Mouse (Mus musculus): ENCODE data around the gene Gba. TPM values are rescaled to one million over a fixed set of nuclear protein-coding genes. Genes with fewer than 3 reads are reported as not detected.

Gene Gba
- 64.0 and 119 TPM in 2 replicates for polyA plus RNA-seq (2012; rRNA removed; ENCODE audit: low replicate concordance)

GRCm38 (mm10) chr3:89202253-89203141 is at the start of gene Gba:
TSS of gene Gba (plus strand) at chr3:89202928.

DNA sequence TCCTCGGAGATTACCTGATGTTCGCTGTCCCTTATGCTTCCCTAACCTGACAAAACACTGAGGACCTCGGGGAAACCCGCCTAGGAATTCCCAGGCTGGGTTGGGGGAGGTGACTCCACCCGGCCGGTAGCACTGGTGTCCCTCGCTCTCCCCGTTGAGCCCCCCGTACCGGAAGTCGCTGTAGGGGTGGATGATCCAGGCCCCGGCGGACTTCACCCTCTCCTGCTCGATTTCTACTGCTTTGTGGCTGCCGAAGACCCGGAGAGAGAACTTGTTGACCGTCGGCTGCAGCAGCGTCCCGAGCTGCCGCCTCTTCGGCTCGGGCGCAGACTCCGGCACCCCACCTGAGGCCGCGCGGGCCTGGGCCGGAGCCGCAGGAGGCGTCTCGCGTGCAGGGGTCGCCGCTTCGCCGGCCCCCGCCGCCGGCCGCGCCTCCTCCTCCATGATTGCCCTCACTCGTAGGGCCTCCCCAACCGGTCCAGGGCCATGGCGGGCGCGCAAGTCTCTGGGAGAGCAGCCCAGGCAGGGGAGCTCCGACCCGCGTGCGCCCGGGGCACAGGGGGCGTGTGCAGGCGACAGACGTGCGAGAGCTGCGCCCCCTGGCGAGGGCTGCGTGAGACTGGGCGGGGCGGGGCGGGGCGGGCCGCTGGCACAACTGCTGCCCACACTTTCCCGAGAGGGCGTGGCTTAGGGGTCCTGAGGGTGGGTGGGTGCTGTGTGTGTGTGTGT is 42.9 kb upstream of the Gba start, which contains the start of gene Hcn3:
Gene Hcn3, minus strand, starts transcription at position 581 of the 729 bp plus-strand sequence.

GRCm38 (mm10) chr3:89164506-89165267 is 38.0 kb upstream of the Gba start, which contains the start of gene Clk2:
TSS of gene Clk2 (plus strand) at chr3:89164795.

DNA sequence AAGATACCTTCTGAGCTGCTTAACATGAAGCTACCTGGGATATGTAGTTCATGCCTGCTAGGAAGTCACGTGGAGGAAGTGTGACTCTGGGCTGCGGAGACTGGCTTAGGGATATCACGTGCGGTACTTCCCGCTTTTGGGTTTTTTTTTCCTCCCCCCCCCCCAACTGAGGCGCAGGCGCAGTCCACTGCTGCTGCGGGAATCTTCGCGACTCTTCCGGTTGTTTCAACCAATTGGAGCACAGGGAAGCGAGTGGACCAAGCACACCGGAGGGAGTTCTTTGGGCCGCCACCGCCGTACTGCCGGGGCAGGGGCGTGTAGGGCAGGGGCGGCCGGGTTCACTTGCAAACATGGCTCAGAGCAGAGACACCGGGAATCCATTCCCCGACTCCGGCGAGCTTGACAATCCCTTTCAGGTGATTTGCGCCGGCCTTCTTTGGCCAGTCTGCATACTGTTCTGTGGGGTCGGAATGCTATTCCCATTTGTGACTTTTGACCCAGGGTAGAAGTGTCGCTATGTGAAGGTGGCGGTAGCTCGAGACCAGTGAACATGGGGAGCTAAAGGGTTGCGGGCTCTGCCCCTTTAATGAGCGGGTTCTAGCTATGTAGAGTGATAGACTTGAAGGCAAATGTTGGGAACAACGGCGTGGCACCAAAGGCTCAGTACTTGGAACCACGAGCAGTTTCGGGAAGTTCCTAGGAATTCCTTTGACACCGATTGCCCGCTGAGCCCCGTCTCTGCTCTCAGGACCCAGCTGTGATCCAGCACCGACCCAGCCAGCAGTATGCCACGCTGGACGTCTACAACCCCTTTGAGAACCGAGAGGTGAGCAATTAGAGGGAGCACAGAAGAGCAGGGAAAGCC is 25.3 kb upstream of the Gba start, which contains the start of gene Scamp3:
Gene Scamp3, plus strand, starts transcription at position 232 of the 865 bp plus-strand sequence.

DNA sequence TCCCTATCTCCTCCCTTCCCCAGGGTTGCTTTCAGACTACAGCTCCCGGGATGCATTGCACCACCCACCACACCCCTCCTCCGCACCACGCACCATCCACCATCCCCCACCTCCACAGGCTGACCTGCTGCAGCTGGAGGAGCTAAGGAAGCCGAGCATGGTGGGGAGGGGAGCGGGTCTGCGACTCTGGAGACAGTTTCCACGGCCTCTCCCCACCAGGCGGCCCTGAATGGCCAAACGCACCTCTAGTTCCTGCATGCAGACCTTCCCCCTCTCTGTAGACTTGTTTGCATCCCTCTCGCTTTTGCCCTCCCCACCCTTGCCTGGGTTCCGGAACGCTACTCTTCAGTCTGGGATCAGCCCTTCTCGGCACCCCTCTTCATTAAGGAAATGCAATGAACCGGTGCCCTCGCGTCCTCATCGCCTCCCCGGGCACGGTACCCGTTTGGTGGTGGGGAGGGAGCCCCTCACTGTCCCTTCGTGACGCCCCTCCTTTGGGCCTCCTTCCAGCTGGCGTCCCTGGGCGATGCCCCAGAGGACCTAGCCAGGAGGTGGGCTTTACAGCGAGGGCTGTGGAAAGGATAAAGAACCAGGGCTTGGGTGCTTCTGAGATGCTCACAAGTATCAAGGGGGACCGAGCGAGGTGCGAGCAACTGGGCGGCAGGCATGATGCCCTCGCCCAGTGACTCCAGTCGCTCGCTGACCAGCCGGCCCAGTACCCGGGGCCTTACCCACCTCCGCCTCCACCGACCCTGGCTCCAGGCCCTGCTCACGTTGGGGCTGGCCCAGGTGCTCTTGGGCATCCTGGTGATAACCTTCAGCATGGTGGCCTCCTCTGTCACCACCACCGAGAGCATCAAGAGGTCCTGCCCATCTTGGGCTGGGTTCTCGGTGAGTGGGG is 19.4 kb upstream of the Gba start, which contains the start of gene Fam189b:
Gene Fam189b, plus strand, starts transcription at position 86 of the 901 bp plus-strand sequence.

GRCm38 (mm10) chr3:89214681-89215411 is 12.1 kb downstream of the Gba start, which contains the start of gene Thbs3:
TSS of gene Thbs3 (plus strand) at chr3:89215180.

GRCm38 (mm10) chr3:89226900-89227299 is 24.2 kb downstream of the Gba start, which contains the start of gene Mtx1:
TSS of gene Mtx1 (minus strand) at chr3:89227088.

DNA sequence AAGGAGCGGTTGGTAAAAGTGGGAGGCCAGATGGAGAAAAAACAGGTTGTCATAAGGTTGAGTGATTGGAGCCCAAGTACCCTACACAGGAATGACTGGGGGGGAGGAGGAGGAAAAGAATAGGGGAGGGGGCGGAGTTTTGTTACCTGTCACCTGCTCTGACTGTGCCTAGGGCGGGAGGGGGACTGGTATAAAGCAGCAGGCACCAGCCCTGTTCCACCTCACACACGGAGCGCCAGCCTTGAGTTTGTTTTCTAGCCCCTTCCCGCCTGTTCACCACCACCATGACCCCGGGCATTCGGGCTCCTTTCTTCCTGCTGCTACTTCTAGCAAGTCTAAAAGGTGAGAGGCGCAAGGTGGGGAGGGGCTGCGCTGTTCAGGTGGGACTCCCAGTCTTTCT is 26.1 kb downstream of the Gba start, which contains the start of gene Muc1:
Gene Muc1, plus strand, starts transcription at position 222 of the 400 bp plus-strand sequence.

DNA sequence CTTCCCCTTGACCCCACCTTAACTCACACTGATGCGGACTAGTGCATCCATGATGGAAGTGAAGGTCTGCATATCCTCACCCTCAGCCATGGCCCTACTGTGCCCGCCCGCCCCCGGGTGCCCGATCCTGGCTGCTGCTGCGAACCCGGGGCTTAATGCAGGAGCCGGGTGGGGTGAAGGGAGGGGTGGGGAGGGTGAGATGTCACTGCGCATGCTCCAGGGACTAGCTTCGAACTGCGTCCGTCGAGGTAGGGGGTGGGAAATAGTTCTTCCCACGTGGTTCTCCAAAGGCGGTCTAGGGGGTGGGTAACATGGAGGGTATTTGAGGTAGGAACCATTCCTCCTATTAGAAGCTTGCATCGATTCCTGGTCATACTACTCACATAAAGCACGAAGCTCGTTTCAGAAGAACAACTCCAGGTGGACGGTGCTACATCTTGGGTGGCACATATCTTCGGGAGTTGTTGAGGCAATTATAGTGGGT is 43.0 kb downstream of the Gba start, which contains the start of gene Krtcap2:
Gene Krtcap2, plus strand, starts transcription at position 279 of the 484 bp plus-strand sequence.

DNA sequence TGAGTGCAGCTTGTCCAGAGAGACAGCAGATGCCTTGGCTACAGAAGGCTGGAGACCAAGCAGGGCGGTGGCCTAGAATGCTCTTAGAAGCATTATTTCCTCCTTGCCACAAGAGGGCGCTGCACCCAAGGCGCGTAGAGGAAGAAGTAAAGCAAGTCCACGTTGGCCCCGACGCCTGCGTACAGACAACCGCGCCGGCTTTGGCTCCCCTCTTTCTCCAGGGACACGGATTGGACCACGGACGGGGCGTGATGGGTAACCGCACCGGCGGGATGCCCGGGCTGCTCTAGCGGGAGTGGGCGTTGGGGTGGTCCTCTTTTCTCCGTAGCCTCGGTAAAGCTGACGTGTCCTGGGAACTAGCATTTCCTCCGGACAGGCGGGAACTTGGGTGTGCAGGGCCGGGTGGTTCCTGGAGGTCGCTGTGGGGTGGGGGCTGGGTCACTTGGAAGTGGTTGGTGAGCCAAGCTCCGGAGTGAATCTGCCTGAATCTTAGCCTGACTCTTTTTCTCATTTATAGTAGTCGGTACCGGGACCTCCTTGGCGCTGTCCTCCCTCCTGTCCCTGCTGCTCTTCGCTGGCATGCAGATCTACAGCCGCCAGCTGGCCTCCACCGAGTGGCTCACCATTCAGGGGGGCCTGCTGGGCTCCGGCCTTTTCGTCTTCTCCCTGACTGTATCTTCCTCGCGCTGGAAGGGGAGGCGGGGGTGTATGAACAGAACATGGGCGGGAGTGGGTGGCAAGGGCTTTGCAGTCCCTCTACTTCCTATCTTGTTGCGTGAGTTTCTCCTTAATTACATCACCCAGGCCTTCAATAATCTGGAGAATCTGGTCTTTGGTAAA is 43.8 kb downstream of the Gba start, which contains the start of gene Trim46:
Gene Trim46, minus strand, starts transcription at position 49 of the 840 bp plus-strand sequence.

Other genes starting within 250 kb of the Gba start
- gene Rusc1, start 109.6 kb upstream of the Gba start, polyA plus RNA-seq (2012; rRNA removed; ENCODE audit: low replicate concordance): 43.9 and 51.7 TPM in 2 replicates
- gene Gm43738, start 101.8 kb upstream of the Gba start, polyA plus RNA-seq (2012; rRNA removed; ENCODE audit: low replicate concordance): not detected in 2 replicates
- gene Fdps, start 101.0 kb upstream of the Gba start, polyA plus RNA-seq (2012; rRNA removed; ENCODE audit: low replicate concordance): 69.2 and 93.9 TPM in 2 replicates
- 1.2 TPM in 1 of 2 replicates, not detected in the other for gene Pklr, start 66.8 kb upstream of the Gba start, polyA plus RNA-seq (2012; rRNA removed; ENCODE audit: low replicate concordance)
- 1.7 and 5.4 TPM in 2 replicates for gene Hcn3, start 42.7 kb upstream of the Gba start, polyA plus RNA-seq (2012; rRNA removed; ENCODE audit: low replicate concordance)
- gene Clk2, start 38.1 kb upstream of the Gba start, polyA plus RNA-seq (2012; rRNA removed; ENCODE audit: low replicate concordance): 52.1 and 77.2 TPM in 2 replicates
- 149 and 198 TPM in 2 replicates for gene Scamp3, start 25.5 kb upstream of the Gba start, polyA plus RNA-seq (2012; rRNA removed; ENCODE audit: low replicate concordance)
- 60.1 and 120 TPM in 2 replicates for gene Fam189b, start 19.8 kb upstream of the Gba start, polyA plus RNA-seq (2012; rRNA removed; ENCODE audit: low replicate concordance)
- 50.0 and 62.6 TPM in 2 replicates for gene Thbs3, start 12.3 kb downstream of the Gba start, polyA plus RNA-seq (2012; rRNA removed; ENCODE audit: low replicate concordance)
- gene Mtx1, start 24.2 kb downstream of the Gba start, polyA plus RNA-seq (2012; rRNA removed; ENCODE audit: low replicate concordance): 162 and 208 TPM in 2 replicates
- 12.4 and 14.5 TPM in 2 replicates for gene Muc1, start 26.1 kb downstream of the Gba start, polyA plus RNA-seq (2012; rRNA removed; ENCODE audit: low replicate concordance)
- 189 and 281 TPM in 2 replicates for gene Krtcap2, start 43.0 kb downstream of the Gba start, polyA plus RNA-seq (2012; rRNA removed; ENCODE audit: low replicate concordance)
- gene Trim46, start 43.4 kb downstream of the Gba start, polyA plus RNA-seq (2012; rRNA removed; ENCODE audit: low replicate concordance): 10.8 and 22.3 TPM in 2 replicates
- 493 and 778 TPM in 2 replicates for gene Dpm3, start 56.4 kb downstream of the Gba start, polyA plus RNA-seq (2012; rRNA removed; ENCODE audit: low replicate concordance)
- 258 and 285 TPM in 2 replicates for gene Slc50a1, start 67.6 kb downstream of the Gba start, polyA plus RNA-seq (2012; rRNA removed; ENCODE audit: low replicate concordance)
- 35.6 and 37.1 TPM in 2 replicates for gene Efna1, start 78.2 kb downstream of the Gba start, polyA plus RNA-seq (2012; rRNA removed; ENCODE audit: low replicate concordance)
- 8.6 and 12.4 TPM in 2 replicates for gene Efna3, start 120.0 kb downstream of the Gba start, polyA plus RNA-seq (2012; rRNA removed; ENCODE audit: low replicate concordance)
- gene Efna4, start 135.1 kb downstream of the Gba start, polyA plus RNA-seq (2012; rRNA removed; ENCODE audit: low replicate concordance): 6.3 and 14.3 TPM in 2 replicates
- gene Adam15, start 147.1 kb downstream of the Gba start, polyA plus RNA-seq (2012; rRNA removed; ENCODE audit: low replicate concordance): 232 and 296 TPM in 2 replicates
- gene Dcst2, start 159.0 kb downstream of the Gba start, polyA plus RNA-seq (2012; rRNA removed; ENCODE audit: low replicate concordance): 2.8 and 6.0 TPM in 2 replicates
- 1.5 and 1.9 TPM in 2 replicates for gene Dcst1, start 162.3 kb downstream of the Gba start, polyA plus RNA-seq (2012; rRNA removed; ENCODE audit: low replicate concordance)
- gene Zbtb7b, start 191.8 kb downstream of the Gba start, polyA plus RNA-seq (2012; rRNA removed; ENCODE audit: low replicate concordance): 77.1 and 147 TPM in 2 replicates
- gene Lenep, start 199.9 kb downstream of the Gba start, polyA plus RNA-seq (2012; rRNA removed; ENCODE audit: low replicate concordance): 2.2 TPM in 1 of 2 replicates, not detected in the other
- 50.9 and 64.9 TPM in 2 replicates for gene Flad1, start 208.9 kb downstream of the Gba start, polyA plus RNA-seq (2012; rRNA removed; ENCODE audit: low replicate concordance)
- gene Cks1b, start 215.5 kb downstream of the Gba start, polyA plus RNA-seq (2012; rRNA removed; ENCODE audit: low replicate concordance): 18.1 and 21.4 TPM in 2 replicates
- 96.7 and 114 TPM in 2 replicates for gene Shc1, start 215.5 kb downstream of the Gba start, polyA plus RNA-seq (2012; rRNA removed; ENCODE audit: low replicate concordance)
- 36.0 and 171 TPM in 2 replicates for gene Pygo2, start 227.3 kb downstream of the Gba start, polyA plus RNA-seq (2012; rRNA removed; ENCODE audit: low replicate concordance)
- 54.5 and 82.1 TPM in 2 replicates for gene Pbxip1, start 233.8 kb downstream of the Gba start, polyA plus RNA-seq (2012; rRNA removed; ENCODE audit: low replicate concordance)